Mouse (Mus musculus): Measurements from ENCODE around the gene Csnk1d.

Csnk1d gene

DNA sequence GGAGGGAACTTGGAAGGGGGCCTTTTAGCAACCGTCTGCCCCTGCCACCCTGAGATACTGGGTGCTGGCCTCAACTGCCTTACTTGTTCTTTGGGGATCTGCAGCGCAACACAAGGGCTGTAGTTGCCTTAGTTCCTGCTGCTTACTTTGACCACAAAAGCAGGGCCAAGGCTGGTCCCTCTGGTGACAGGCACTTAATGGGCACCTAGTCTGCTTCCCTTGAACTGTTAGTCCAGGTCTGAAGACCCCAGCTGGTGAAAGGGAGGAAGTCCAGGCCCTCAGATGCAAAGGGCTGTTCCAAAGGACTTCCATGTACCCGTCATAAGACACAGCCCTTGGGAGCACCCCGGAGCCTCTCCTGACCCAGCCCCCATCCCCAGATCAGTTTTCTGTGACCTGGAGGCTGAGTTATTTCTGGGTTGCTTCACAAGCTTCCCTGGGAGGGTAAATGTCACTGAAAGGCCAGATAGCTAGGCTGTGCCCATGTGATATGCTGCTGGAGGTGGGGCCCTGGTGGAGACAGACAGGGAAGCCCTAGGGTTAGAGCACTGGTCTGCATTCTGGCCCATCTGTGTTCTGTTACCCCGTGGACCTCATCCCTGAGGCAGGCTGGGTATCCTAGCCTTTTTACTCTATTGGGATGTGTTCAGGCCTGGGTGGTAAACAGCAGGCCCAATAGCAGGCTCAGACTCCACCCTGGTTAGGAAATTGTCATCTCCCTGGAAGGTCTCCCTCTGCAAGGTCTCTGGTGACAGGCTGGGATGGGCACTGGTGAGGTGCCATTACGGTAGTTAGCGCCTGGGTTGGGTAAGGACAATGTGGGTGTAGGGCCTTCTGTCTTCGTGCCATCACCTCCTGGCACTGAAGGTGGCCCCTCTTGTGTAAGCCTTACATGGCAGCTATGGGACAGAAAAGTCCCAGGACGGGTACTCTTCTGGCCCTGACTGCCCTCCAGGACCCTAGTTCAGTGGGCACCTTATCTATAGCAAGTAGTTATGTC is 39.1 kb downstream of the Csnk1d start:
- no peak for DNase-seq (ENCODE audit: low spot score)

DNA sequence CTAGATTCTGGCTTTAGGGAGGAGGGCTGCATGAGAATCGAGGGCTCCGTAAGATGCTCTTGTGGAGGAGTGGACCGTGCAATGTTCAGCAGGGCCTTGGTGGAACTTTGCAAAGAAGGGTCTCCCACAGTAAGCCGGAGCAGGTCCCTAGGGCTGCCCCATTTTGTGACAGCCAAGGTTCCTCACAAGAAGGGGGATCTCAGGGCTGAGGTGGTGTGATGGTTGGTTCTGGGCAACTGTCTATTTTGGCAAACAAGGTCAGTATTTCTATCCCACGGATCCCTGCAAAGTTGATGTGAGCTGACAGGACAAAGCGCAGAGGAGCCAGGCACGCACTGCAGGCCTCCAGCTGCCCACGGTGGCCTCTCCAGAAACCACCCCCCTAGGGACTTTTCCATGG is 39.9 kb downstream of the Csnk1d start:
- DNase-seq (ENCODE audit: low spot score): no peak

DNA sequence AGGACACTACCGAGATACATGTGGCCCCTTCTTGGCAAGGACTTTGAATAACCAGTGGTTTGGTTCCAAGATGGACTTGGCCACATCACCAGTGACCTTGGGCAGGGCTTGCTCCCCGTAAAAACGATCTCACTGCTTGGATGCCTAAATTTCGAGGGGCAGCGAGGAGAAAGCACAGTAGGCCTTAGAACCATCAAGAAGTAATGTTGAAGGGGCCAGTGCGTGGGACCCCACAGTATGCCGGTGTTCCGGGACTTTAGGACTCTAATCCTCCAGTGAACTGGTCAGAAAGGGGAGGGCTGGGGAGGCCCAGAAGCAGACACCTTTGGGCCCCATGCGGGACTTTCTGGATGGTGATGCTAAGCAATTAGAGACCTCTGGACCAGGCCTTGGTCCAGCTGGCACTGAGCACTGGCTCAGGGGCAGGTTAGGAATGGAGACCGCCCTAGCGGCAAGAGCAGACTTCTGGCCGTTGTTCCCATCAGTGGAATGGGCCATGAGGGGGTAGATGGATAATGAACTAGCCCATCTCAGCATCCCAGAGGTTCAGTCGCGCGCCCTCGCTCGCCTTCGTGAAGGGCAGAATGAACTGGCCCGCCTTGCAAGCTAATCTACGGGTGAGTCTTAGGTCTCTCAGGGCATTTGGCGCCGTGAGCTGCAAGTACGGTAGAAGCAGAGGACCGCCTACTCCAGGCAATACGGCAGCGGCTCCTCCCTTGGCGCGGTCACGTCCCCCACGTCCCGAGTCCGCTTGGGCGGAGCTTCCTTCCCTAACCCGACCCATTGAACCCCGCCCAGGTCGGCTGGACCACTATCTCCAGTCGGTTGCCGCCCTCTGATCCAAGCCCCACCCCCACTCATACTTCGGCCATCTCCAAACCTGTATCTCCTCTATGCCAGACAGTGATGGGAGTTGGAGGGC is 40.6 kb downstream of the Csnk1d start:
- DNase-seq (ENCODE audit: low spot score): peak; percentile 86

DNA sequence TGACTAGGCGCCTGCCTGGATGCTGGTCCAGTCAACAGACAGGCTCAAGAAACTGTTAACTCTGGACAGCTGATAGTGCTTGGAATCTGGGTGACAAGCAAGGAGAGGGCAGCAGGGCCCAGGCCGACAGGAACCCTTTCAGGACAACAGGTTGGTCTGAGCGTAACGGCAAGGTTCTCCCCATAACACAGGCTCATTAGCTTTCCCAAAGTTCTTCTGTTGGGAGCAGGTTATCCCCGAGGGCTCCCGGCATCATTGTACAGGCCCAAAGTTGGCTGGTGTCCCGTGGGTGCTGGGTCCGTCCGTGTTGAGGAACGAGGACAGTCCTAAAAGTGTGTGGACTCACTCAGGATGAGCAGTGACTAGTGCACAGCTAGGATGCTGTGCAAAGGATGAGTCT is 41.3 kb downstream of the Csnk1d start:
- no peak for DNase-seq (ENCODE audit: low spot score)

DNA sequence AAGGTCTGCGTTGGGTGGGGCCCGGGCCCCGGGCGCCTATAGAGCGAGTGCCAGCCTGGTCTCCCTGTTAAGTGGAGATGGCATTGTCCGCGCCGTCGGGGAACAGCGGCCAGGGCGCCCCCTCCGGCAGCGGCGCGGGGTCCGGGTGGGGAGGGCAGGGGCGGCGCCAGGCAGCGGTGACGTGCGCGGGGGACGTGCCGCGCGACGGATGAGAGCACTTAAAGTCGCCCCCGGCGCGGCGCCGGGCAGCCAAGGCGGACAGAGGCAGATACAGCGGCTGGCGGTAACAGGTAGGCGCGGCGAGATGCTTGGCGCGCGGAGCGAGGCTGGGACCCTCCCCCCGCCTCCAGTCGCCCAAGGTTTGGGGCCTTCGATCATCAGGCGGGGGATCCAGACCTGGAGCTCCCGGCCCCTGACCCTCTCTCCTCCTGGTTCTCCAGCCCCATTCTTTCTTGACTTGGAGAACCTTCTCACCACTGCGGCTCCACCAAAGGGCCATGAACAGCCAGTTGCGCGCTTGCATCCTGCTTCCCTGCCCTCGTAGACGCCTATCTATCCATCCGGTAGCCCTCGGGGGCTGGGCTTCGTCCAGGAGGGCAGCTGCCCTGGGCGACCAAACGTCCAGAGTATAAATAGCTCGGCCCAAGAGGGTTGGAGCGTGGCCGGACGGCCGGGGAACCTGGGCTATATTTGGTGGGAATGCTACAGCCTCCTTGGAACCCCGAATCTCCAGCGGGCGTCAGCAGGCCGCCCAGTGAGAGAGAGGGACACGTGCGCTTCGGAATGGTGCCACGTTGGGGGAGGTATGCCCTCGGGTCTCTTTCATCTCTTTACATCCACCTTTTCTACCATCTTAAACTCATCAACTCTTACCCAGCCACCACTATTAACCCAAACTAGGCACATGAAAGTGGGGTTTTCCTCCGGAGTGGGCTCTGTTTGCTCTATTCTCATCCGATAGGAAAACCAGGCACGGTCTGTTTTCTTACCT is 42.0 kb downstream of the Csnk1d start:
- no peak for DNase-seq (ENCODE audit: low spot score)

DNA sequence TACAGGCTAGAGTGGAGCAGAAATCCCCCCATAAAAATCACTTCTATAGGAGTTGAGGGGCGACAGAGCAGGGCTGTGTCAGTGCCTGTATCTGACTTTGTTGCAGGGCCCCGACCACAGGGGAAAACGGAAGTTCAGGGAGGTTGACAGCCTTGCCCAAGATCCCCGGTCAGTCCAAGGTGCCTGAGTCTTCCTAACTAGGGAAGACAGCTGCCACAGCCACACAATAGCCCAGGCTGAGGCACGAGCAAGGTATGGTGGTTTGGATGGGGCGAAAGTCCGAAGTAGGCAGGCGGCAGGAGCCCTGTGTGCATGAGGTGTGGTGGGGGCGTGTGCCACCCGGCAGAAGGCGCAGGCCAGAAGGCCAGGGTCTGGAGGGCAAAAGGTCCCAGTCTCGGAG is 42.8 kb downstream of the Csnk1d start, which contains the start of gene Slc16a3:
TSS of gene Slc16a3 (plus strand) at position 153 of the 400 bp plus-strand sequence.
- DNase-seq (ENCODE audit: low spot score): no peak

DNA sequence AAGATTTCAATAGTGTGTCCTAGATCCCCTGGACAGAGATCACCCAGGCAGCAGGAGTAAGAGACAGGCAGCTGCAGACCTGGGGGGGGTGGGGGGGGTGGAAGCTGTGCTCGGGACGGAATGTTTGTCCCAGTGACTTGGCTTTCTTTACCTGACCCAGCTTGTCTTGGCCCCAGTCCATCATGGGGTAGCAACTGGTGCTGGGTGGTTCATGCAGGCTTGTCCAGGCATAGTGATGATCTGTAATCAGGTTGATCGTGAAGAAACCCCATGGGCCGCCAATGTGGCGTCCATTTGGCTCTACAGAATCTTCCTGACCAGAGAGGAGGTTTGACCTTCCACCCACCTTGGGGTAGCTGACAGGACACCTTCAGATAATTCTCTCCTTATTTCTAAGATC is 45.2 kb downstream of the Csnk1d start:
- no peak for DNase-seq (ENCODE audit: low spot score)

DNA sequence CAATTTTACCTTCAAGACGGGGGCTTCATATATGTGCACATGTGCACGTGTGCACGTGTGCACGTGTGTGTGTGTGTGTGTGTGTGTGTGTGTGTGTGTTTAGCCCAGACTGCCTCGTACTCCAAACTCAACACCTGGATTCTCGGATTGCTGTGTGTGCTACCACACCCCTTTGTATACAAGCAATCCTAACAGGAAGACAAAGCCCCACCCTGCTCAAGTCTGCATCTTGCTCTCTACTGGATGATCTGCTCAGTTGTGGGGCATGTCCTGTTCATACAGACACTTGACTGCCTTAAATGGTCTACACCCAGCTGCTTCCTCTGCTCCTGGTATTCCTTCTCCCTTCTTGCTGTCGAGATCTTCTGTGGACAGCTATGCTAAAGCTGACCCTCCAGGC is 45.9 kb downstream of the Csnk1d start:
- no peak for DNase-seq (ENCODE audit: low spot score)

DNA sequence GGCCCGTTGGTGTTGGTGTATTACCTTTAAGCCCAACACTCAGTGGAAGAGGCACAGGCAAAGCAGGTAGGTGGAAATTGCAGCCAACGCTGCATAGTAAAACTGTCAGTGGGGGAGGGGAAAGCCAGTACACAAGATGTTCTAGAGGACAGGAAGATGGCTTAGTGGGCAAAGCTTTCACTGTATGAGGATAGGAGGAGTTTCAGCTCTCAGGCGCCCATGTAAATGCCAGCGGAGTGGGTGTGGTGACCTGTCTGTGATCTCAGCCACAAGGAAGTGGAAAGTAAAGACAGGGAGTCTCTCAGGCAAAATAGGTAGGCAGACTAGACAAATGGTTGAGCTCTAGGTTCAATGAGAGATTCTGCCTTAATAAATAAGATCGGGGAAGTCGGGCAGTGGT is 50.2 kb downstream of the Csnk1d start:
- DNase-seq (ENCODE audit: low spot score): no peak

DNA sequence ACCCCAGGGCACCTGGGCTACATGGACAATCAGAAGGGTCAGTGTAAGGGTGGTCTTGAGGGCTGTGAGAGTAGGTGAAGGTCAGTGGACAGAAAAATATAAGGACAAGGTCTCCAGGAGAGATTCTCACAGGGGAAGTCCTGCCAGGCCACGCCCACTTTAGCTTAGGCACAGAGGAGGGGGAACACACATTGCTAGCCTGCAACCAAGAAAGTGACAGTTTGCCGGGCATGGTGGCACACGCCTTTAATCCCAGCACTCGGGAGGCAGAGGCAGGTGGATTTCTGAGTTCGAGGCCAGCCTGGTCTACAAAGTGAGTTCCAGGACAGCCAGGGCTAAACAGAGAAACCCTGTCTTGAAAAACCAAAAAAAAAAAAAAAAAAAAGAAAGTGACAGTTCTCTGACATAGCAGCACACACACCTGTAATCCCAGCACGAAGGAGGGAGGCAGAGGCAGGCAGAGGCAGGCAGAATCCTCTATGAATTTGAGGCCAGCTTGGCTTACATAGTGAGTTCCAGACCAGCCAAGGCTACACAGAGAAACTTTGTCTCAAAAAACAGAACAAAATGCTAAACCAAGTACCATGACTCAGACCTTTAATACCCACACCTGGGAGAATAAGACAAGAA is 51.3 kb downstream of the Csnk1d start:
- no peak for DNase-seq (ENCODE audit: low spot score)

DNA sequence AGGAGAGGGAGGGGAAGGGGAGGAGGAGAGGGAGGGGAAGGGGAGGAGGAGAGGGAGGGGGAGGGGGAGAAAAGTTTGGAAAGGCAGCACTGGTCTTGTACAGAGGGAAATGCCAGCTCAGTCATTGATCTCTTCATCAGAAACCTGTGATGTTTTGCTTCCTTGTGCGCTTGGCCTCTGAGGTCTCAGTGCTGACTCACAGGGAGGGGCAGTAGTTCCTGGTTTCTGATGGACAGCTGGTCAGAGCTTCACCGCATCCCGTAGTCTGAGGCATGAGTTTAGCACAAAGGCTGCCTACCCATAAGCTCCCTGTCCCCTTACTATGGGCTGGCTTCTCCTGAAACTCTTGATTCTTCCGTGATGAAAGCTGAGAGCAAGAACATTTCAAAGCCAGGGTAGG is 52.3 kb downstream of the Csnk1d start:
- no peak for DNase-seq (ENCODE audit: low spot score)

DNA sequence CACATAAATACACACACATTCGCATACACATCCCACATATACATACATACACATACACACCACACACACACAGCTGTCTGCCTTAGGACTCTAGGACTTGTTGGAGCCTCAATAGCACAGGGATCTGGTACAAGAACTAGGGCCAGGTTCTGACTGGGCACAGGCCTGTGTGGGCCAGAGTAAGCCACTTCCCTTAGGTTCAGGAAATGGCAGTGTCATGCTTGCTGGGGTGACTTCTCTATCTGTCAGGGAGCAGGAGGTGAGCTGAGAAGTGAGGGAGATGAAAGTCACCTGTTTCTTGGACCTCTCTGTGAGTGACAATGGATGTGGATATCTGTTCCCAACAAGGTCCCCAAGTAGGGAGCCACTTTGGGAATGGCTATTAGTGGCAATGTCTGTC is 53.2 kb downstream of the Csnk1d start:
- no peak for DNase-seq (ENCODE audit: low spot score)

DNA sequence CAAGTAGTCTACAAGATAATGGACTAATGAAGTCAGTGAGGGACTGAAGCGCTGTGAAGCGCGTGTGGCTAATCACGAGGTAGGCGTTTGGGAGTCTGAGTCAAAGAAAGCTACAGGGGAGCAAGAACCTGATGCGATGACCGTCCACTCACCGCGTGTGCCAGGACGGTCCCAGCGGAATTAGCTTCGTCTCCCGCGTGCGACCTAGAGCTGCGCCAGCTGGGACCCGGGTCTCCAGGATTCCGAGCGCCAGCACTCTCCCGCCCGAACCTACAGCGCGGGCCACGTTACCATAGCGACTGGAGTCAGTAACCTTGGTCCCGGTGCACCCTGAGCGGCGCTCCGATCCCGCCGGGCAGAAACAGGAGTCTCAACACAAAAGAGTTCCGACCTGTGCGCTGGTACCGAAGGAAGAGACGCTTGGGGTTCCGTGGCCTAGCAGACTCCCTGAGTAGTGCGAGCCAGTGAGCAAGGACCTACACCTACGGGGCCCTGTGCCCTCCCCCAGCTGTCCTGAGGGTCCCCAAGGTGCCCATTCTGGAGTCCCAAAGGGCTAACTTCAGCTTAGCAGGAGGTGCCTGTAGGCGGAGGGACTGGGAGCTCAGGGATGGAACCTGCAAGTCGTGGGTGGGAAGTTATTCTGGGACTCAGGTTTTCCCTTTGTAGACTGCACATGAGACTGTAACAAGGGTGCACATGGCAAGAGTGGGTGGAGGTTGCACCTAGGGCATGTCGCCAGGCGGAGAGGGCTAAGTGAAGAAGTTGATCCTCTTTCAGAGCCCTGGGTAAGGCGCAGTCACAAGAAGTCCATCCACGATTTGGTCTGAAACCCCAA is 58.3 kb downstream of the Csnk1d start, which contains the start of gene Ccdc57:
TSS of gene Ccdc57 (minus strand) at position 309 of the 835 bp plus-strand sequence.
- peak; percentile 92 for DNase-seq (ENCODE audit: low spot score)

DNA sequence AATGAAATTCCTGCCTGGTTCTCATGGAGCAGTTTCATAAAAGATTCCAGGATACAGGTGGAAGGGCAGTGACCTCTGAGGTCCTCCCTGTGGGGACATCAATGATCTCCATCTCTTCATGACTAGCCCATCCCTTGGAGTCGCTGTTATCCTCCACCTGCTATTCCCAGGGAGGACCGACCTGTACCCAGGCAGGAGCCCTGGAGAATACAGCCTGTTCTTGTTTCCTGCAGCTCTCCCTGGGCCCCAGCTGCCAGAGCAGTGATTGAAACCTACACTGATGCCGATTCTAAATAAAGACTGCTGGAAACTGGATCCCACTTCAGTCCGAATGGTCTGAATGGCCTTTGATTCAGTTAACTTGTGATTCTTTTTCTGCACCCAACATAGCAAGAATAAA is 59.7 kb downstream of the Csnk1d start:
- no peak for DNase-seq (ENCODE audit: low spot score)

DNA sequence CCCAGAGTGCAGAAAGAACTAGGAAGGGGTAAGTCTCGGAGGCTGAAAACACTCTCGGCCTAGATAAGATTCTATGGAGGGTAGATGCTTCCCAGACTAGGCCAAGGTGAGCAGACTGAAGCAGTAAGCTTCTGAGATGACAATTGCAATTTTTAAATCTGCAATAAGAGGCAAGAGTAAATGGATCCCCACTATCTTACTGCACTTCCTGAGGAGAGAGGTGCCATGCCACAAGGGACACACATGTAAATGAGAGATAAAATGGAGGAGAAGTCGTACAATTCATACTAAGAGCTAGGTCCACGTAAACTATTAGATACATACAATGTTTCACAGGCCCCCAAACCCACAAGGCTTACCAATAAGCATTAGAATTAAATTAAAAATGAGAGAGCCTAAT is 62.7 kb downstream of the Csnk1d start:
- DNase-seq (ENCODE audit: low spot score): no peak

DNA sequence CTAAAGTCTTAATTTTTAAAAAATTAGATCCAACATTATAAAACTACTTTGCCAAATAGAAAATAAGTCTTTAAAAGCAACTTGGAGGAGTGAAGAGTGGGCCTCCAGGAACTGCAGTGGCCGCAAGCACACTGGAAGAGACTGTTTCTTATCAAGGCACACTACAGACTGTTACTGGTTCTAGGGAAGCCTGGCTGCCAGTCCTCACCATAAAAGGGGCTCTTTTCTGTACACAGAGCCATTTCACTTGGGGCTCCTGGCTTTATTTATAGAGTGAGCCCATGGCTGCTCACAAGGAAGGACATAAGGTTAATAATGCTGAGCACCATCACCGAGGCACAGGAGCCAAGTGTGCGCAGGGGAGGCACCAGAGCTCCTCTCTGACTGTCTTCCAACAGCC is 68.6 kb downstream of the Csnk1d start:
- DNase-seq (ENCODE audit: low spot score): no peak

DNA sequence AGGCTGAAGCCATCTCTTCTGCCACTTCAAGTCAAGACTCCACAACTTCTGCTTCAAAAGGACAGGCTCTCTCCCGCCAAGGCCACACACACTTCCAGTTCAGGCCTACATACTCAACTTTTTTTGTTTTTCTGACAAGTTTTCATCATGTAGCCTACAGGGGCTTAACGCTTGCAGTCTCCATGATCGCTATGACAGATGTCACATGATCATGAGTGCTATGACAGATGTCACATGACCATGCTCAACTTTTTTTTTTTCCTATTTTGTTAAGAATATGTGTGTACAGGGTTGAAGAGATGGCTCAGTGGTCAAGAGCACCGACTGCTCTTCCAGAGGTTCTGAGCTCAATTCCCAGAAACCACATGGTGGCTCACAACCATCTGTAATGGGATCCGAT is 73.4 kb downstream of the Csnk1d start:
- DNase-seq (ENCODE audit: low spot score): no peak

DNA sequence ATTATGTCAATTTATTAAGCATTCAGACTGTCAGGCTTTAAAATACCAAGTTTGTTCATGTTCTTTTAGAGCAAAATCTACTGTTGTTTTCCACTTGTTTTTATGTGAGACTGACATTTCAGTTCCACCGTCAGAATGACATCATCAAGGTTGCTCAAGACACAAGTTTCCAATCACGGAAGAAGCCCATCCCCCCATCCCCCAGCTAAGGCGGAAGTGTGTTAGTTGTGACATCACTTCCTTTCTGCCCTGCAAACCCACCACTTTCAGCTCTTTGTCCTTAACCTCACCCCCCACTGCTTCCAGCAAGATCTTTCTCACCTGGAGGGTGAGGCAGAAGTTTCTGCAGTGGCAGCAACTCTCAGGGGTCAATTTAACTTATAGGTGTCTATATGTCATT is 74.7 kb downstream of the Csnk1d start:
- DNase-seq (ENCODE audit: low spot score): peak; percentile 30

DNA sequence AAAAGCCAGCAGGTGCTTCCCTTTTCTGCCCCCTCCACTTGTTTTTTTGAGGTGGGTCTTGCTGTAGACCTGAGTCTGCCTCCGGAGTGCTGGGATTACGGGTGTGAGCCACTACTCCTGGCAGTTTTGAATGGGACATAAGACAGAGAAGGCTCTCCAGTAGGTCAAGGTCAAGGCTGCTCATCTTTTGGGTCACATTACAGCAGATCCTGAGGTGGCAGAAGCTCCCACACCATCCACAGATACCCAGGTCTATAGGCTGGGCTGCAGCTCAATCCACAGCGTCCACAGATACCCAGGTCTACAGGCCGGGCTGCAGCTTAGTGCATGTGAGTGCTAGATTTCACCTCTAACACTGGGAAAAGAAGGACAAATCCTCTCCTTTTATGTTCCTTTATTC is 77.3 kb downstream of the Csnk1d start:
- no peak for DNase-seq (ENCODE audit: low spot score)
